Mouse (Mus musculus) embryonic facial prominence, embryonic 13.5 days (tissue): ENCODE data around the gene Erg. TPM values are rescaled to one million over a fixed set of nuclear protein-coding genes. Genes with fewer than 3 reads are reported as not detected.

Experiments
- ATAC-seq: fragments of 200-750 bp; cut with Nextera tagmentation; 2 replicates; pipeline ENCODE4 v1.8.0; 2017; ENCODE audit warnings: low read depth; ENCODE audit not compliant: insufficient number of reproducible peaks, insufficient read depth, low FRiP score, low TSS enrichment
- H3K27ac ChIP-seq: fragments of 300-500 bp; sonication (generic); 2 replicates; pipeline ENCODE4 v1.5.1; 2015; ENCODE audit warnings: moderate library complexity, mild to moderate bottlenecking, inconsistent platforms
- H3K27me3 ChIP-seq: fragments of 300-500 bp; sonication (generic); 2 replicates; pipeline ENCODE4 v1.6.1; 2015; ENCODE audit warnings: mild to moderate bottlenecking, inconsistent platforms
- H3K36me3 ChIP-seq: fragments of 300-500 bp; sonication (generic); 2 replicates; pipeline ENCODE4 v1.6.1; 2015; ENCODE audit warnings: mild to moderate bottlenecking, inconsistent platforms
- H3K4me1 ChIP-seq: fragments of 300-500 bp; sonication (generic); 2 replicates; pipeline ENCODE4 v1.6.1; 2015; ENCODE audit warnings: inconsistent platforms
- H3K4me2 ChIP-seq: fragments of 300-500 bp; sonication (generic); 2 replicates; pipeline ENCODE4 v1.6.1; 2015; ENCODE audit warnings: moderate library complexity, mild to moderate bottlenecking, inconsistent platforms
- H3K4me3 ChIP-seq: fragments of 300-500 bp; sonication (generic); 2 replicates; pipeline ENCODE4 v1.5.1; 2015; ENCODE audit warnings: mild to moderate bottlenecking, inconsistent platforms
- H3K9ac ChIP-seq: fragments of 300-500 bp; sonication (generic); 2 replicates; pipeline ENCODE4 v1.6.1; 2015; ENCODE audit warnings: mild to moderate bottlenecking, inconsistent platforms
- H3K9me3 ChIP-seq: fragments of 300-500 bp; sonication (generic); 2 replicates; pipeline ENCODE4 v1.6.1; 2016; ENCODE audit warnings: inconsistent platforms
- whole genome bisulfite sequencing: fragments of 180-500 bp; shearing (Covaris S2); methylation state at CpG from one replicate; pipeline ENCODE4 v1.1.7; 2015; ENCODE audit warnings: mixed read lengths; 5-methylcytosine and 5-hydroxymethylcytosine counted together
- polyA plus RNA-seq: library from polyadenylated mRNA; unstranded; fragments of >200 nt; fragmentation: Nextera tagmentation; extraction: Ambion mirVana; gene quantifications from 2 replicates; pipeline ENCODE4 v1.2.1, GENCODE M21; 2015

The Erg gene
- polyA plus RNA-seq, 1 experiment from 2014 or later: 17.2 TPM

DNA sequence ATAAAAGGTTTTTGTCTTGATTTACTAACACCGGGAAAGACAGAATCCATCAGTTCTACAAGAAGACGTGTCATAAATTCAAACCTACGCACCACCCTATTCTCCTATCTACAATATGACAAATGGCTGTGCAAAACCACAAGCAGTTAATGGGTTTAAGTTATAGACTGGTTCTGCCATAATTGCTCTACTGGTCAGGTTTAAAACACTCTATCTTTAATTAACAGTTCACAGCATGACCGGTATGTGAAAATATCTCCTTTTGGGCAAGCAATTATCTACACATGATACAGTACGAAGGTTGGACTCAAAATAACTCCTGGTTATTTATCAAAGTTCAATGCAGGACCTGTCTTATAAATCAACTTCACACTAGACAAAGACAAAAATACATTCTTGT, 107.8 kb downstream of the Erg start:
- H3K4me3 ChIP-seq: no peak overlapping the region
- no peaks in the 10 kb centered on the region; the same call in 1 of the 2 replicates for H3K4me1 ChIP-seq
- no peaks in the 10 kb centered on the region for H3K9me3 ChIP-seq
- no peak for ATAC-seq
- WGBS: 85% methylated on average over 5 of the region's 5 CpGs
- no peaks in the 10 kb centered on the region for H3K27me3 ChIP-seq
- H3K36me3 ChIP-seq: no peaks in the 10 kb centered on the region
- H3K9ac ChIP-seq: no peak overlapping the region
- H3K4me2 ChIP-seq: no peak overlapping the region
- H3K27ac ChIP-seq: no peak overlapping the region

DNA sequence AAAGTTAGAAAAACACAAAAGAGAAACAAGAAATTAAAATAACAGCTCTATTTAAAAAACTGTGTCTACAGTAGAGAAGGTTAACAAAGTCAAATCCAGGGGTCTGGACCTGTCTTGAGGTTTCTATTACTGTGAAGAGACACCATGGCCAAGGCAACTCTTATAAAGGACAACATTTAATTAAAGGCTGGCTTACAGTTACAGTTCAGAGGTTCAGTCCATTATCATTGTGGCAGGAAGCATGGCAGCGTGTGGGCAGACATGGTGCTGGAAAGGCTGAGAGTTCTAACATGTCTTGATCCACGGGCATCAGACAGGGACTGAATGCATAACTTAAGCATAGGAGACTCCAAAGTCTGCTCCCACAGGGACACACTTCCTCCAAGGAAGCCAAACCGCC, 111.4 kb downstream of the Erg start:
- Histone ChIP-seq H3K27ac (no peak overlapping the region), H3K9me3 (no peaks in the 10 kb centered on the region), H3K4me2 (no peak overlapping the region), H3K4me3 (no peak overlapping the region), H3K9ac (no peak overlapping the region), H3K27me3 (no peaks in the 10 kb centered on the region), H3K36me3 (no peaks in the 10 kb centered on the region), H3K4me1 (peaks cover under 1% of the 10 kb centered on the region)
- no peak for ATAC-seq
- WGBS: 78% methylated on average over 3 of the region's 3 CpGs

GRCm38 (mm10) chr16:95473946-95474345, 112.4 kb downstream of the Erg start:
- Histone ChIP-seq H3K9ac (no peak overlapping the region), H3K4me2 (no peak overlapping the region), H3K4me1 (peaks cover 10% of the 10 kb centered on the region), H3K4me3 (no peak overlapping the region), H3K27me3 (no peaks in the 10 kb centered on the region), H3K36me3 (no peaks in the 10 kb centered on the region), H3K27ac (no peak overlapping the region), H3K9me3 (no peaks in the 10 kb centered on the region)
- ATAC-seq: no peak
- WGBS: 87% methylated on average over 3 of the region's 3 CpGs

DNA sequence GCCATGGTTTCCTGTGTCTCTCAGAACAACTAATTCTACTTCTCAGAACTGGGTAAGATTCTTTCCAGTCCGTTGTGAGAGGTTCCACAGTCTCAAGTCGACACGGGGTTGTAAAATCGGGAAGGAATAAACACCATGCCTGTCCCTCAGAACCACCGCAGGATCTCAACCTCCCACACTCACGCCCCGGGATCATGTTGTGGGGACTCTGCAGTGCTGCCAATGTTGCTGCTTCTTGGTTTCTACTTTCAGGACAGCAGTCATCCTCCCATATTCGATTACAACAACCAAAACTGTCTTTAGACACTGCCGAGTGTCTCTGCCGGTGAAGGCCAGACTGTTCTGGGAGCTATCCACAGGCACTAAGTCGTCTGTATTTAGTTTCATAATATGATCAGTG, 113.6 kb downstream of the Erg start:
- WGBS: 75% methylated on average over 11 of the region's 11 CpGs
- no peak for ATAC-seq

DNA sequence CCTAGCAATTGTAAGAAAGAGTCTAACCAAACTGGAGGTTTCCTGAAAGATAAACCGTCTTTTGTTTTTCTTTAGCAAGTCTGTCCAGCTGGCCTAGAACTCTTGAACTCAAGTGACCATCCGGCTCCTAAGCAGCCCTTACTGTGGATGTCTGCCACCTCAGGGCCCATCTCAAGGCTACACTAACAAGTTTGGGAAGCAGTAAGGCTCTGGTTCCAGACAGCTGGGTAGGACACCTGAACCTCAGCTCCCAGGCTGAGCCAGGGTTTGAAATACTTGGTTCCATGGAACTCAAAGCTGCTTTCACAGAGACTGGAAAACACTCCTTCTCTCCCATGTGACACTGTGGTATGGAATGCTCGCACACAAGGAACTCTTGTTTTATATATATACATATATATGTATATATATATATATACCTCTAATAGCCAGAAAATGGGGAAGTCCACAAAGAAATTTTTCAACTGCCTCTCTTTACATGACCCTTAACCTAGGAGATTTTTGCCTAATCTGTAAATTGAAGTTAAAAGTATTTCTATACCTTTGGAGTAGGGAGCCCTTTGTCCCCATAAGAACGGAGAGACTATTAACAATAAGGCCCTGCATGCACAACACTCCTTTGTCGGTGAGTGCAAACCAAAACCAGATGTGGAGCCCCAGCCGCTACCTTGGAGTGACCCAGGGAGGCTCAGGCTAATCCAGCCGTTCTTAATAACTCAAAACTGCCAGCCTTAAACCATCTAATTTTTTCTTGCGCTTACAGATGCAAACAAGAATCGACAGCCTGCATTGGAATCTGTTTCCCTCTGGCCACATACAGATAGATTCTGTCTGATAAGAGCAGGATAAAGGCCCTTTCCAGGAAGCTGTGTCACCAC, 116.9 kb downstream of the Erg start:
- peaks cover 31% of the 10 kb centered on the region for H3K4me1 ChIP-seq
- no peak for ATAC-seq
- no peaks in the 10 kb centered on the region for H3K36me3 ChIP-seq
- H3K4me3 ChIP-seq: no peak overlapping the region
- no peak overlapping the region for H3K9ac ChIP-seq
- H3K27ac ChIP-seq: peak overlapping the region; percentile 72
- no peaks in the 10 kb centered on the region for H3K9me3 ChIP-seq
- peak overlapping the region; percentile 11; the same call in 1 of the 2 replicates for H3K4me2 ChIP-seq
- 20% methylated on average over 9 of the region's 9 CpGs for WGBS
- H3K27me3 ChIP-seq: no peaks in the 10 kb centered on the region

More for the DNA sequence above, 113.6 kb downstream of the Erg start:
- Histone ChIP-seq H3K4me2 (no peak overlapping the region), H3K4me1 (peaks cover 20% of the 10 kb centered on the region), H3K9ac (no peak overlapping the region), H3K4me3 (no peak overlapping the region), H3K9me3 (no peaks in the 10 kb centered on the region), H3K27ac (no peak overlapping the region), H3K36me3 (no peaks in the 10 kb centered on the region), H3K27me3 (no peaks in the 10 kb centered on the region)

DNA sequence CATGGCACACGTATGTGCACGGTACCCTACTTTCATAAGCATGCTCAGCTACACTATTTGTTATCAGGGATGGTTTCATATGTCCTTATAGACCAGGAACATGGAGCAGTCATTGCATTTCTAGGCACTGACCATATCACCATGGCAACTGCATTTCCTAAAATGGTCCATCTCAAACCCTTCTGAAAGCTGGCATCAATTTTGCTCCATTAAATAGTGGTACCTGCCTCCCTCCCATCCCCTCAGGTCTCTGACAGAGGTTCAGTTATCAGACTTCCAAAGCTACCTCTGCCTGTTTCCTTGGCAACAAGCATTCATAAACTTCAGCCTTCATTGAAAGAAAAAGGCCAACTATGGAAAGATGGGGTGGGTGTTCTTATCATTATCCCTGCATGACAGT, 118.5 kb downstream of the Erg start:
- no peak for ATAC-seq
- no peak overlapping the region for H3K27ac ChIP-seq
- H3K36me3 ChIP-seq: no peaks in the 10 kb centered on the region
- H3K9me3 ChIP-seq: no peaks in the 10 kb centered on the region
- H3K4me2 ChIP-seq: no peak overlapping the region
- no peak overlapping the region for H3K9ac ChIP-seq
- no peaks in the 10 kb centered on the region for H3K27me3 ChIP-seq
- 91% methylated on average over 2 of the region's 2 CpGs for WGBS
- no peak overlapping the region for H3K4me3 ChIP-seq
- peaks cover 31% of the 10 kb centered on the region for H3K4me1 ChIP-seq

DNA sequence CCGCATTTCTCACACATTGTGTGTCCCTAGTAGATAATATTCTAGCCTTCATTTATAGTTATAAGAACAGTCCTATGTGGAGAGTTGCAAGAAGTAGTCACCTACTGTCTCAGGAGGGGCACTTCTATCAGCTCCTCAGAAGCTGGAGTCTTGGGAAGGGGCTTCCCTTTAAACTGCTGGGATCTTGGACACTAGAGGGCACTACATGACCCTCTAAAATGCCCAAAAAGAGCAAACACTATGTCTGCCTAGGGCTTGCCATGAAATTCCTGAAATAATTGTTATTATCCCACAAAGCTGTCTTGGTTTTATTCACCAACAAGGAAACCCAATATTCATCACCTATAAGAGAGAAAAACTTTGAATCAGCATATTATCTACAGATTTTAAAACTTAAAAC, 119.8 kb downstream of the Erg start:
- ATAC-seq: no peak

DNA sequence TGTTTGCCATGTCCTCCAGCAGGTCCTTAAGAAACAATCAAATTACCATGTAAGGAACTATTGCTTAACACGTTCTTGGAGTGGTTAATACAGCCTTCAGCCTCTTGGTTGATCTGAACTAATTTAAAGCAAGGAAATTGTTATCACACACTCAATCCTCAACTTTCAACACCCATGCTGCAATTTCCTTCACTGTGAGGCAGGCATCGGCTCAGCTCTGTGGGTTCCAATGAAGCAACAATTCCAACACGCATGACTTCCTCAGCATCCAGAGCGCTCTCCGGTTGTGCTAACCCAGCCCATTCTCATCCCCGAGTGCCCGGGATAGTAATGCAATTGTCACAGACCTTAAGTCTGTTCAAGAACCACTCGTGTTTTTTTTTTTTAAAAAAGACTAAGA, 121.8 kb downstream of the Erg start:
- no peak overlapping the region for H3K4me2 ChIP-seq
- no peaks in the 10 kb centered on the region for H3K27me3 ChIP-seq
- H3K4me3 ChIP-seq: no peak overlapping the region
- no peak overlapping the region for H3K9ac ChIP-seq
- no peaks in the 10 kb centered on the region for H3K9me3 ChIP-seq
- peaks cover 30% of the 10 kb centered on the region for H3K4me1 ChIP-seq
- 78% methylated on average over 8 of the region's 8 CpGs for WGBS
- ATAC-seq: no peak
- H3K27ac ChIP-seq: no peak overlapping the region
- no peaks in the 10 kb centered on the region for H3K36me3 ChIP-seq

More for the DNA sequence above, 119.8 kb downstream of the Erg start:
- no peaks in the 10 kb centered on the region for H3K36me3 ChIP-seq
- H3K27me3 ChIP-seq: no peaks in the 10 kb centered on the region
- H3K27ac ChIP-seq: no peak overlapping the region
- no peak overlapping the region for H3K9ac ChIP-seq
- no peak overlapping the region for H3K4me3 ChIP-seq
- no peaks in the 10 kb centered on the region for H3K9me3 ChIP-seq
- H3K4me1 ChIP-seq: peaks cover 36% of the 10 kb centered on the region
- no peak overlapping the region for H3K4me2 ChIP-seq
- WGBS: 93% methylated on average over 1 of the region's 1 CpGs

DNA sequence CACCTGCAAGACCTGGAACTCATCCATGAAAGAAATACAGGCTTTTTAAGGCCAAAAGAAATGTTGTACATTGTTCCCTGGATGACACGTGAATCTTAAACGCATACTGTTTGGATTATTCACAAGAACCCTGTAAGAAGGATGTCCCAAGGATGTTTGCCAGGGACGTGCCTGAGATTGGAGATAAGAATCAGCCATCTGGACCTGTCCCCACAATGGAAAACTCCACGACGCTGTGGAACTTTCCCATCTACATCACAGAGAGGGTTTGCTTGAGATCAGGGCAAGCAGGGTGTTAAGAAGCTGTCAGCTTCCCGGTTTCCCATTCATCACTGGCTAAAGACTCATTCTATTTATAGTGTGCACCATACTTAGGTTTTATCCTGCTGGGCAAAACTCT, 122.6 kb downstream of the Erg start:
- Histone ChIP-seq H3K4me1 (peaks cover 24% of the 10 kb centered on the region), H3K4me2 (no peak overlapping the region), H3K4me3 (no peak overlapping the region), H3K27ac (no peak overlapping the region), H3K27me3 (no peaks in the 10 kb centered on the region), H3K9ac (no peak overlapping the region), H3K9me3 (no peaks in the 10 kb centered on the region), H3K36me3 (no peaks in the 10 kb centered on the region)
- ATAC-seq: no peak
- WGBS: 54% methylated on average over 6 of the region's 6 CpGs

GRCm38 (mm10) chr16:95461941-95462340, 124.5 kb downstream of the Erg start:
- ATAC-seq: no peak
- H3K4me1 ChIP-seq: peaks cover 7% of the 10 kb centered on the region
- no peak overlapping the region for H3K27ac ChIP-seq
- 83% methylated on average over 7 of the region's 7 CpGs for WGBS
- no peaks in the 10 kb centered on the region for H3K27me3 ChIP-seq
- H3K4me3 ChIP-seq: no peak overlapping the region
- no peaks in the 10 kb centered on the region for H3K36me3 ChIP-seq
- no peak overlapping the region for H3K9ac ChIP-seq
- H3K4me2 ChIP-seq: no peak overlapping the region
- no peaks in the 10 kb centered on the region for H3K9me3 ChIP-seq

GRCm38 (mm10) chr16:95460336-95460735, 126.1 kb downstream of the Erg start:
- no peaks in the 10 kb centered on the region for H3K27me3 ChIP-seq
- peaks cover 5% of the 10 kb centered on the region; the same call in 1 of the 2 replicates for H3K4me1 ChIP-seq
- H3K27ac ChIP-seq: no peak overlapping the region
- no peak overlapping the region for H3K9ac ChIP-seq
- H3K36me3 ChIP-seq: no peaks in the 10 kb centered on the region
- WGBS: 53% methylated on average over 2 of the region's 2 CpGs
- H3K4me2 ChIP-seq: no peak overlapping the region
- H3K9me3 ChIP-seq: no peaks in the 10 kb centered on the region
- H3K4me3 ChIP-seq: no peak overlapping the region
- ATAC-seq: no peak

DNA sequence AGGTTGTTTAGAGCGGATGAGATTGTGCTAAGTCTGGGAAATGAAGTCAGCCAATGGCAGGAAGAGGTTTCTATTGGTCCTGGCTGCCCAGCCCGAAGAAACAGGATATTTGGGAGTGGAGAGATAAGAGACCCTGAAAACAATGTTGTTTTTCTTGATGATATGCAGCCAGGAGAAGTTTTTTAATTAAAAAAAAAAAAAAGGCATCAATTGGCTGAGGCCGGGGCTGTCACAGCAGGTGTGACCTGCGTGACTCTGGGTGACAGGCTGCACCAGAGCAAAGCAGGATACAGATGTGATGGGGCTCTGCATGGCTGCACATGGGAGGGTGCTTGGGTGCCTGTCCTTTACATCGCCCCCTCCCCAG, 127.1 kb downstream of the Erg start:
- H3K4me3 ChIP-seq: no peak overlapping the region
- no peak overlapping the region for H3K27ac ChIP-seq
- no peak for ATAC-seq
- H3K9me3 ChIP-seq: no peaks in the 10 kb centered on the region
- H3K27me3 ChIP-seq: no peaks in the 10 kb centered on the region
- H3K4me1 ChIP-seq: peaks cover 5% of the 10 kb centered on the region; the same call in 1 of the 2 replicates
- no peaks in the 10 kb centered on the region for H3K36me3 ChIP-seq
- H3K9ac ChIP-seq: no peak overlapping the region
- 81% methylated on average over 5 of the region's 5 CpGs for WGBS
- no peak overlapping the region for H3K4me2 ChIP-seq
